Mouse (Mus musculus): ENCODE measurements at regions not wholly inside any gene's neighbourhood (a gene's known extent, or its start where the extent isn't known, plus 50 kb on each side); places are given as distances from the start of the nearest gene placed in this dataset.

DNA sequence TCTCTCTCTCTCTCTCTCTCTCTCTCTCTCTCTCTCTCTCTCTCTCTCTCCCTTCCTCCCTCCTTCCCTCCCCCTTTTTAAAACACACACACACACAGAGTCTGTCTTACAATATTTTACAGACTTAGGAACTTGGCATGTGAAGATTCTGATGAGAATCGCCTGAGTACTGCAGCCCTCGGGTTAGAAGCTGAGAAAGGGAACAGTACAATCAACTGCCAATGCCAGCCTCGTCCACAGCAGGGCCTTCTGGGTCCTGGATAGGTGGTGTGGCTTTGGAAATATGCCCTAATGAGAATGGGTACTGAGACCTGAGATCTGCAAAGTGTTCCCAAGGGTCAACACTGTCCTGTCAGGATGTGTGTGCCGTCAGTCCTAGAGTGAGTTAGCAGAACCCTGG lies 430.1 kb downstream of the Prss52 start:
- H3K9ac ChIP-seq (ENCODE audit: control insufficient read depth, low read depth, low read length, poor library complexity, severe bottlenecking): no peak overlapping the region
- H3K36me3 ChIP-seq (ENCODE audit: control insufficient read depth in 1 of 2, insufficient read depth in 2 of 2, low read length in 2 of 2): no peaks in the 10 kb centered on the region
- H3K27me3 ChIP-seq (ENCODE audit: control insufficient read depth in 1 of 2, insufficient read depth in 2 of 2, low read length in 2 of 2): peaks cover 2 to 7% of the 10 kb centered on the region in 2 experiments; a peak in 2 of 4 replicates
- H3K27ac ChIP-seq (ENCODE audit: control insufficient read depth, low read depth, low read length): no peak overlapping the region
- no peaks in the 10 kb centered on the region for H3K9me3 ChIP-seq (replicated peaks; ENCODE audit: insufficient read depth, low read length)
- no peaks in the 10 kb centered on the region for H3K79me2 ChIP-seq (ENCODE audit: control insufficient read depth, insufficient read depth, low read length, poor library complexity)
- no peak overlapping the region for H3K4me3 ChIP-seq (ENCODE audit: control insufficient read depth in 1 of 2, insufficient read depth in 1 of 2, low read depth in 2 of 2, low read length in 2 of 2)
- no peak for DNase-seq (ENCODE audit: low read depth, low spot score)
- TF ChIP-seq MEF2A (IDR thresholded peaks at IDR 0.05; ENCODE audit: extremely low read depth, insufficient replicate concordance, low read depth, low read length, poor library complexity, severe bottlenecking) (no peak), ZMIZ1 (IDR thresholded peaks at IDR 0.05; ENCODE audit: low read depth, low read length) (no peak), MAFK (IDR thresholded peaks at IDR 0.05; ENCODE audit: borderline replicate concordance, low read depth, low read length) (no peak), ZKSCAN1 (IDR thresholded peaks at IDR 0.05; ENCODE audit: low read depth, low read length) (no peak), NELFE (IDR thresholded peaks at IDR 0.05; ENCODE audit: low read depth, low read length) (no peak), GATA1 (IDR thresholded peaks at IDR 0.05; ENCODE audit: low read depth, low read length) (no peak), NRF1 (IDR thresholded peaks at IDR 0.05; ENCODE audit: insufficient read depth, low read depth, low read length, poor library complexity, severe bottlenecking) (no peak), MAZ (IDR thresholded peaks at IDR 0.05; ENCODE audit: low read depth, low read length) (no peak), ZNF384 (IDR thresholded peaks at IDR 0.05; ENCODE audit: low read depth, low read length) (no peak), RAD21 (IDR thresholded peaks at IDR 0.05; ENCODE audit: low read depth, low read length) (no peak), POLR2AphosphoS2 (IDR thresholded peaks at IDR 0.05; ENCODE audit: low read length) (no peak), UBTF (IDR thresholded peaks at IDR 0.05; ENCODE audit: borderline replicate concordance, insufficient read depth, low read depth, low read length) (no peak), HCFC1 (IDR thresholded peaks at IDR 0.05; ENCODE audit: low read depth, low read length) (no peak), MYB (IDR thresholded peaks at IDR 0.05; ENCODE audit: low read depth, low read length) (no peak), TCF12 (IDR thresholded peaks at IDR 0.05; ENCODE audit: low read depth, low read length) (no peak), CHD2 (IDR thresholded peaks at IDR 0.05; ENCODE audit: low read length) (no peak), TAL1 (IDR thresholded peaks at IDR 0.05; ENCODE audit: low read length) (no peak), GABPA (IDR thresholded peaks at IDR 0.05; ENCODE audit: low read depth, low read length) (no peak), USF1 (IDR thresholded peaks at IDR 0.05; ENCODE audit: low read depth, low read length) (no peak), MXI1 (IDR thresholded peaks at IDR 0.05; ENCODE audit: low read depth, low read length) (no peak)
- H3K4me1 ChIP-seq (ENCODE audit: control insufficient read depth in 1 of 2, insufficient read depth in 2 of 2, low read length in 2 of 2): no peaks in the 10 kb centered on the region

DNA sequence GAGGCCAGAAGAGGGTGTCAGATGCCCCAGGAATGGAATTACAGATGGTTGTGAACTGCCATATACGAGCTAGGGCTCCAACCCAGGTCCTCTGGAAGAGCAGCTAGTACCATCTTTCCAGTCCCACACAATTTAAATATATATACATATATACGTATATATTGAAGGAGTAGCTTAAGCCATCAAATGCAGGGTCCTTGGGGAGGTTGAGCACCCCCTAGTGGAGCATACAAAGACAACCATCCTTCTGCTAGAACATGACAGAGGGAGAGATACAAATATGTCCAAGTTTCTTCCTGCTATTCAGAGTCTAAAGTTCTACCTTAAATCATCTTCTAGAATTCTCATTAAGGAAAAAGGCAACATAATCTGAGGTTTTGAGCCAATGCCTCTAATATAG lies 435.4 kb downstream of the Prss52 start:
- peak; percentile 31 for DNase-seq (ENCODE audit: low read depth, low spot score)
- no peaks in the 10 kb centered on the region for H3K36me3 ChIP-seq (ENCODE audit: control insufficient read depth in 1 of 2, insufficient read depth in 2 of 2, low read length in 2 of 2)
- H3K27me3 ChIP-seq (ENCODE audit: control insufficient read depth in 1 of 2, insufficient read depth in 2 of 2, low read length in 2 of 2): peaks cover 2 to 7% of the 10 kb centered on the region in 2 experiments; a peak in 2 of 4 replicates
- H3K9ac ChIP-seq (ENCODE audit: control insufficient read depth, low read depth, low read length, poor library complexity, severe bottlenecking): no peak overlapping the region
- no peaks in the 10 kb centered on the region for H3K4me1 ChIP-seq (ENCODE audit: control insufficient read depth in 1 of 2, insufficient read depth in 2 of 2, low read length in 2 of 2)
- no peak overlapping the region for H3K27ac ChIP-seq (ENCODE audit: control insufficient read depth, low read depth, low read length)
- TF ChIP-seq CTCF (IDR thresholded peaks at IDR 0.05 in 2 of 3, conservative IDR thresholded peaks at IDR 0.05 in 1 of 3; ENCODE audit: control insufficient read depth in 1 of 3, insufficient read depth in 1 of 3, low read depth in 2 of 3, low read length in 3 of 3, poor library complexity in 1 of 3, severe bottlenecking in 1 of 3): peak; percentile 49 to 56 (median 51)
- no peak for TF ChIP-seq NELFE (IDR thresholded peaks at IDR 0.05; ENCODE audit: low read depth, low read length)
- peak; percentile 41 for TF ChIP-seq SMC3 (IDR thresholded peaks at IDR 0.05; ENCODE audit: low read depth, low read length)
- TF ChIP-seq TBP (IDR thresholded peaks at IDR 0.05; ENCODE audit: low read depth, low read length): no peak
- peak; percentile 35 for TF ChIP-seq RAD21 (IDR thresholded peaks at IDR 0.05; ENCODE audit: low read depth, low read length)
- no peak overlapping the region for H3K4me3 ChIP-seq (ENCODE audit: control insufficient read depth in 1 of 2, insufficient read depth in 1 of 2, low read depth in 2 of 2, low read length in 2 of 2)
- H3K79me2 ChIP-seq (ENCODE audit: control insufficient read depth, insufficient read depth, low read length, poor library complexity): no peaks in the 10 kb centered on the region
- H3K9me3 ChIP-seq (replicated peaks; ENCODE audit: insufficient read depth, low read length): no peaks in the 10 kb centered on the region
